Mouse (Mus musculus) brain, embryonic 18.5 days (tissue): ENCODE results near the gene B2m.

Experiments used
- DNase-seq: peaks from one replicate; pipeline ENCODE4 v3.0.0-alpha.2; 2012; ENCODE audit warnings: low read depth, low spot score

The B2m gene

GRCm38 (mm10) chr2:122149716-122150115 lies 2.2 kb downstream of the B2m start:
- no peak for DNase-seq

GRCm38 (mm10) chr2:122151221-122151620 lies 3.7 kb downstream of the B2m start:
- no peak for DNase-seq

GRCm38 (mm10) chr2:122152850-122153249 lies 5.4 kb downstream of the B2m start:
- no peak for DNase-seq

- no peak for DNase-seq
Observed at GRCm38 (mm10) chr2:122153681-122154365, 6.3 kb downstream of the B2m start.

- no peak for DNase-seq
Observed at GRCm38 (mm10) chr2:122154479-122154878, 7.0 kb downstream of the B2m start.

- no peak for DNase-seq
Observed at GRCm38 (mm10) chr2:122155292-122155691, 7.8 kb downstream of the B2m start.

- no peak for DNase-seq
Observed at GRCm38 (mm10) chr2:122156051-122156700, 8.7 kb downstream of the B2m start.

- no peak for DNase-seq
Observed at GRCm38 (mm10) chr2:122157561-122157960, 10.1 kb downstream of the B2m start.

GRCm38 (mm10) chr2:122158362-122158802 lies 10.9 kb downstream of the B2m start:
- no peak for DNase-seq

- DNase-seq: no peak
Observed at GRCm38 (mm10) chr2:122159667-122160066, 12.2 kb downstream of the B2m start.

- DNase-seq: no peak
Observed at GRCm38 (mm10) chr2:122160680-122161079, 13.2 kb downstream of the B2m start, which contains the start of gene Trim69. TSS of gene Trim69 (plus strand) at chr2:122160700.

GRCm38 (mm10) chr2:122161542-122161941 lies 14.1 kb downstream of the B2m start:
- no peak for DNase-seq

GRCm38 (mm10) chr2:122162529-122162928 lies 15.0 kb downstream of the B2m start:
- no peak for DNase-seq

- DNase-seq: no peak
Observed at GRCm38 (mm10) chr2:122163430-122164195, 16.1 kb downstream of the B2m start.

GRCm38 (mm10) chr2:122164293-122164692 lies 16.8 kb downstream of the B2m start:
- DNase-seq: no peak

GRCm38 (mm10) chr2:122171292-122171691 lies 23.8 kb downstream of the B2m start:
- DNase-seq: no peak

GRCm38 (mm10) chr2:122172188-122172587 lies 24.7 kb downstream of the B2m start:
- no peak for DNase-seq

- DNase-seq: no peak
Observed at GRCm38 (mm10) chr2:122180051-122180822, 32.8 kb downstream of the B2m start.

GRCm38 (mm10) chr2:122185086-122185485 lies 37.6 kb downstream of the B2m start:
- no peak for DNase-seq

- DNase-seq: no peak
Observed at GRCm38 (mm10) chr2:122186106-122186505, 38.6 kb downstream of the B2m start, which contains the start of the genes Patl2 and Terb2. TSS of gene Patl2 (minus strand) at chr2:122186189. TSS of gene Terb2 (plus strand) at chr2:122186272.

GRCm38 (mm10) chr2:122186751-122187150 lies 39.3 kb downstream of the B2m start:
- no peak for DNase-seq
